Mouse (Mus musculus): ENCODE results near the gene Ret. TPM values are rescaled to one million over a fixed set of nuclear protein-coding genes. Genes with fewer than 3 reads are reported as not detected.

Ret gene
- 2.9 and 3.2 TPM in 2 replicates for polyA plus RNA-seq (2012; rRNA removed; ENCODE audit: low replicate concordance)

DNA sequence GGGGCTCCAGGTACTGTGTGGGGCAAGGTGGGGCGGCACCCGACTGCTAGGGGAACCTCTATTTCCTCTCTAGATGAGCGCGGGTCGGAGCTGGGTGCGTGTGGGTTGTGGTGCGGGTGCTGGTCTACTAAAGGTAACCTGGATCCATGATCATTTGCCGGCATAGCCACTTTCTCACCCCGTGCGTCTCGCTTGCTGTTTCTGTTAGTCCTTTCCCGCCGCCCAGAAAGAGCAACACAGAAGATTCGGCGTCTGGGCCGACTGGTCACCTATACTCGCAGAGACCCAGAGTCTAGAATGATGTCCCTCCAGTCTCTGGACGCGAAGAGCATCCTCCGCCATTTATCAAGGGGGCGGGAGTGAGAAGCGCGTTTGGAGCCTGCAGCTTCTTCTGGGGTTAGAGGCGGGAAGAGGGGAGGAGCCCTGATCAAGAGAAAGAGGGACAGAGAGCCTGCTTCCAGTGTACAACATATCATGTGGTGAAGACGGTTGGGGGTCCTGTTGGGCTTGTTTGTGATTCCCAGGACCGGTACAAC lies at the start of gene Ret:
Ret (minus strand) TSS at position 279 of the 536 bp plus-strand sequence.

DNA sequence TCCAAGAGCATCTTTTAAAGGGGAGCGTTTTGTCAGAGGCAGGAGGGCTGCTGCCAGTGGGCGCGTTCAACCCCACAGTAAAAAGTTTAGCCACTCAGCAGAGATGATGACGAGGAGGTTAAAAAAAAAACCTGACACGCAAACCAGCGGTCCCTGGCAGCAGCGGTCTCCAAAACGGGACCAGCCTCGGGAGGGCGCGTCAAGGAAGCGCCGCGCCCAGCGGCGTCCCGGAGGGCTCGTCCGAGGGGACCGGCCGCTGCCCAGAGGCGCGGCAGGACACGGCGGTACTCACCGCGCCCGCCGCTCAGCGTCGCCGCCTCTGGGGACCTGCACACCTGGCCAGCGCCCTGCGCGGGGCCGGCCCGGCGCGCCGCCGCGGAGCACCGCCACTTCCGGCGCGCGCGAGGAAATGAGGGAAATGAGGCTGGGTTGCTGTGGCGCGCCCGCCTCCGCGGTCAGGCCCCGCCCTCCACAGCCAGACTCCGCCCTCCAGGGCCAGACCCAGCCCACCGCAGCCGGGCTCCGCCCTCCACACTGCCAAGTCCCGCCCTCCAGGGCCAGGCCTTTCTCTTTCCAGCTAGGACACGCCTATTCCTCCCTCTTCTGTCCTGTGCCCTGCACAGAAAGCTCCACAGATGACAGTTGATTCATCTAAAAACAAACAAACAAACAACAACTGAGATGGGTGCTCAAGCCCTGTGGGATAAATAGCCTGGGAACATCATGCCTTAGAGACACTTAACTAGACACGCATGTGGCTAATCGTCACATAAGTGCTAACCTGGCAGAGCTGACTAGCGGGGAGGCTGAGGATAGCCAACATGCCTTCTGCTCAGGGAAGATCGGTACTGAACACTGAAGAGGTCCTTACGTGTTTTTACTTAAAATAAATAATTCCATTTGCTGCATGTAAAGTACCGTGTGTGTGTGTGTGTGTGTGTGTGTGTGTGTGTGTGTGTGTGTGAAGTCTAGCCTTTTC lies 58.5 kb downstream of the Ret start, which contains the start of gene Csgalnact2:
Csgalnact2 (minus strand) TSS at position 410 of the 979 bp plus-strand sequence.

Other genes starting within 250 kb of the Ret start
- 1.2 and 1.6 TPM in 2 replicates for gene Rasgef1a, start 186.3 kb downstream of the Ret start, polyA plus RNA-seq (2012; rRNA removed; ENCODE audit: low replicate concordance)
- 2.0 and 5.5 TPM in 2 replicates for gene Csgalnact2, start 58.6 kb downstream of the Ret start, polyA plus RNA-seq (2012; rRNA removed; ENCODE audit: low replicate concordance)
- 2.6 and 3.2 TPM in 2 replicates for gene Bms1, start 221.8 kb upstream of the Ret start, polyA plus RNA-seq (2012; rRNA removed; ENCODE audit: low replicate concordance)

All from mammary gland, adult 2 months (tissue).